Mouse (Mus musculus): ENCODE measurements around the gene Klhl33. TPM values are rescaled to one million over a fixed set of nuclear protein-coding genes. Genes with fewer than 3 reads are reported as not detected.
"Not testable (repeated sequence)": the region's sequence is repeated elsewhere in the genome, so short reads cannot be mapped to it uniquely, and the experiment has no call there.

Gene Klhl33
- total RNA-seq, 2 experiments from 2014 or later, result 5.4 to 5.9 TPM

DNA sequence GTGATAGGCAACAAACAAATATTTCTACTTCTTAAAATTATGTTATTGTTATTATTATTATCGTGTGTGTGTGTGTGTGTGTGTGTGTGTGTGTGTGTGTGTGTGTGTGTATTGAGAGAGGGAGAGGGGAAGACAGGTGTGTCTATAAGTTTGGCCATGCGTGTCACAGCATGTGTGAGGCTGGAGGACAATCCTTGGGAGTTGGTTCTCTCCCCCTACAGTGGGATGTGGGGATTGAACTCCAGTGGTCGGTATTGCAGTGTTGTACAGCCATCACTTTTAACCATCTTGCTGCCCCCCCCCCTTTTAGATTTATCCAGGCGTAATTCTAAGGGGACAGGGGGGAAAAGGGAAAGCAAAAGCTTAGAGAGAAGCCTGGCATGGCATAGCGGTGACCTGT, 28.7 kb downstream of the Klhl33 start:
- TF ChIP-seq CTCF (conservative IDR thresholded peaks at IDR 0.05), result no peak
- no peak for DNase-seq (ENCODE audit: low spot score in 2 of 2)
- Histone ChIP-seq H3K4me3 (no peak overlapping the region), H3K27ac (no peak overlapping the region)

DNA sequence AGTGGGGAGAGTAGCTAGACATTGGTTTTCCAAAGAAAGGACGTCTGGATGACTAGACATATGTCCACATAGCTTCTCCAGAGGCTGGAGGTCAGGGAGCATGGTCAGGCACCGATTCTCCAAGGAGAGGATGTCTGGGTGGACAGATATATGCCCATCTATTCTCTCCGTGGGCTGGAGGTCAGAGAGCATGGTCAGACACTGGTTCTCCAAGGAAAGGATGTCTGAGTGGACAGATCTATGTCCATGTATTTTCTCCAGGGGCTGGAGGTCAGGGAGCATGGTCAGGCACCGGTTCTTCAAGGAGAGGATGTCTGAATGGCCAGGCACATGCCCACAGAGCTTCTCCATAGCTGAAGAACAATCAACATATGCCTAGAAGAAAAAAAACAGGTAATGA, 29.1 kb downstream of the Klhl33 start:
- no peak overlapping the region for H3K4me3 ChIP-seq
- DNase-seq (ENCODE audit: low spot score in 2 of 2), result no peak
- TF ChIP-seq CTCF (conservative IDR thresholded peaks at IDR 0.05), result no peak
- H3K27ac ChIP-seq, result no peak overlapping the region

DNA sequence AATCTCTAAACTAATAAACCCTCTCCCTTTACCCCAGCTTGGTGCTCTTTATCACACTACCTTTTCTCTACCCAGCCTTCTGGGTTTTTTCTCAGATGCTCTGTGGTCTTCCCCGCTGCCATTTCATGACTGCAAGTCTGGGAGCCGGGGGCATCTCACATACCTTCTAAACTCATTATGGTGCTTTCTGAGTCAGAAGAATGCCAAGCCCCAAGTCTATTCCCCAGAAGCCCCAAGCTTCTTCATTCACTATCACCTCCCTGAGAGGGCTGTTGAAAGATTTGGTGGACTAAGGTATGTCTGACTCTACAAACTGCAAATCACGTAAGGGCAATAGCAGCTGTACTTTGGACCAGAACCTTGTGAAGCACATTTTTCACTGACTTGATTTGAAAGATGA, 30.3 kb downstream of the Klhl33 start:
- H3K4me3 ChIP-seq, result no peak overlapping the region
- no peak overlapping the region for H3K27ac ChIP-seq
- TF ChIP-seq CTCF (conservative IDR thresholded peaks at IDR 0.05), result no peak
- no peak for DNase-seq (ENCODE audit: low spot score in 2 of 2)

DNA sequence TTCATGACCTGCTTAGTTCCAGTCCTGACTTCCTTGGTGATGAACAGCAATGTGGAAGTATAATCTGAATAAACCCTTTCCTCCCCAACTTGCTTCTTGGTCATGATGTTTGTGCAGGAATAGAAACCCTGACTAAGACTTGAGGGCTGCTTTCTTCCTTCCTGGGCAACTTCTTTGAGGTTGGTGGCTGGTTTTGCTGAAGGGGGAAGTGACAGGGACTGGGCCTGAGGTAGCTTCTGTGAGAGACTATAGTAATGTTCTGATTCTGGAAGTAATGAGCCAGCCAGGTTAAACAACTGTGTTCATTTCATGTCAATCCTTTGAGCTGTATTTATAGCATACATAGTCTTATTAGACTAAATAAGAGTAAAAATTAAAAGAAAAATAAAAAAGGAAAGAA, 32.3 kb downstream of the Klhl33 start:
- not testable (repeated sequence) for H3K4me3 ChIP-seq; DNase-seq (ENCODE audit: low spot score in 2 of 2); H3K27ac ChIP-seq

DNA sequence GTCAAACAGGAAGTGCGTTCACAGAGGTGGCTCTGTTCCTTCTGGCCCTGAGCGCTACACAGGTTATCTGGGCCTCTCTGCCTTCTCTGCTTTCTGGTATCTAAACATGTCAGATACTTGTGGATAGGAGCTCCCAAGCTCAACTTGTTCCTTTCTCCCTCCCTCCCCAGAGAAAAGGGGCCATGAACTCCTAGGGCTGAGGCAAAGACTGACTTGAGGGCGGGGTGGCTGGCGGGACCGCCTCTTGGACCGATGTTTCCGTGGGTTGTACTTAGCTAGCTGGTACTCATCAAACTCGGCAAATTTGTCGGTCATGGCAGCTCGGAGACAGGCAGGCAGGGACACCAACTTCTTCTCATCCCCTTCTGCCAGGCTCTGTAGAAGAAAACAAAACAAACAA, 34.7 kb downstream of the Klhl33 start:
- Histone ChIP-seq H3K27ac (no peak overlapping the region), H3K4me3 (no peak overlapping the region)
- TF ChIP-seq CTCF (conservative IDR thresholded peaks at IDR 0.05), result no peak
- no peak for DNase-seq (ENCODE audit: low spot score in 2 of 2)

DNA sequence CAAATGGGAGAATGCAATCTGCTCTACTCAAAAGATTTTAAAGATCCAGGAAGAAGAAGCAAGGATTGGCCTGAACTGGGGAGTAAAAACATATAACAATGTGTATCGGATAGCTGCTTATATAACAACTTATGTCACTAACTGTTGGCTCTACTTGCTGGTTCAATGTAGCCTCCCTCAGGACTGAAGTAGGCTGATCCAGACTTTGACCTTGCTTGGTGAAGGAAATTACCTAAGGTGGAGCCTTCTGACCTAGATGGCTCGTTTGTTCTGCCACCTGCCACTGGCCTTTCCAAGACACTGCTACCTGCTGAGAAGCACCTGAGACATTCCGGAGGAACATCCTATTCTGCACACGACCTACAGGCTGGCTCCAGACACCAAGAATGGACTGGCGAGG, 41.5 kb downstream of the Klhl33 start:
- no peak overlapping the region for H3K4me3 ChIP-seq
- H3K27ac ChIP-seq, result no peak overlapping the region
- DNase-seq (ENCODE audit: low spot score in 2 of 2), result no peak
- TF ChIP-seq CTCF (conservative IDR thresholded peaks at IDR 0.05), result no peak

Other genes with a start within 250 kb of the Klhl33 start
- not detected for gene Olfr747, start 204.3 kb downstream of the Klhl33 start, total RNA-seq (2021)
- not detected for gene Olfr748, start 190.1 kb downstream of the Klhl33 start, total RNA-seq (2021)
- gene Olfr749, start 152.4 kb downstream of the Klhl33 start, total RNA-seq (2021), result not detected
- gene Ttc5, start 112.0 kb downstream of the Klhl33 start, total RNA-seq (2021), result 10 to 100 TPM; 67.0 to 69.7 TPM
- gene Ccnb1ip1, start 89.8 kb downstream of the Klhl33 start, total RNA-seq (2021), result not detected
- 10 to 100 TPM; 27.5 to 31.9 TPM for gene Parp2, start 89.7 kb downstream of the Klhl33 start, total RNA-seq (2021)
- 1 to 10 TPM; 2.4 to 3.2 TPM for gene Tep1, start 26.9 kb downstream of the Klhl33 start, total RNA-seq (2021)
- gene Osgep, start 27.4 kb upstream of the Klhl33 start, total RNA-seq (2021), result 10 to 100 TPM; 35.0 to 36.0 TPM
- gene Apex1, start 27.5 kb upstream of the Klhl33 start, total RNA-seq (2021), result 10 to 100 TPM; 70.3 to 73.4 TPM
- gene Pip4p1, start 33.3 kb upstream of the Klhl33 start, total RNA-seq (2021), result 10 to 100 TPM; 92.9 to 95.6 TPM
- gene Pnp, start 33.6 kb upstream of the Klhl33 start, total RNA-seq (2021), result 10 to 100 TPM; 14.0 to 17.1 TPM
- gene Gm49342, start 47.0 kb upstream of the Klhl33 start, total RNA-seq (2021), result 10 to 100 TPM in 1 of 2 experiments, 1 to 10 TPM in 1; 5.2 to 12.0 TPM
- 1 to 10 TPM in 1 of 2 experiments, under 1 TPM in 1; 0.83 to 1.1 TPM for gene Pnp2, start 58.5 kb upstream of the Klhl33 start, total RNA-seq (2021)
- not detected for gene Rnase10, start 110.2 kb upstream of the Klhl33 start, total RNA-seq (2021)
- gene Rnase9, start 144.4 kb upstream of the Klhl33 start, total RNA-seq (2021), result not detected
- gene Rnase11, start 152.7 kb upstream of the Klhl33 start, total RNA-seq (2021), result not detected
- gene Rnase12, start 160.2 kb upstream of the Klhl33 start, total RNA-seq (2021), result not detected
- gene Olfr750, start 176.9 kb upstream of the Klhl33 start, total RNA-seq (2021), result not detected
- 10 to 100 TPM; 15.0 to 18.0 TPM for gene Rnase4, start 193.6 kb upstream of the Klhl33 start, total RNA-seq (2021)
- 1 to 10 TPM; 3.5 to 4.8 TPM for gene Ang, start 193.6 kb upstream of the Klhl33 start, total RNA-seq (2021)
- gene Eddm3b, start 216.9 kb upstream of the Klhl33 start, total RNA-seq (2021), result not detected
- not detected for gene Rnase6, start 226.4 kb upstream of the Klhl33 start, total RNA-seq (2021)
- 1 to 10 TPM; 3.4 to 4.8 TPM for gene Rnase1, start 249.3 kb upstream of the Klhl33 start, total RNA-seq (2021)

All from layer of hippocampus, adult 2 months (tissue).